Mouse (Mus musculus): ENCODE measurements at regions not wholly inside any gene's neighbourhood (a gene's known extent, or its start where the extent isn't known, plus 50 kb on each side); places are given as distances from the start of the nearest gene placed in this dataset.

DNA sequence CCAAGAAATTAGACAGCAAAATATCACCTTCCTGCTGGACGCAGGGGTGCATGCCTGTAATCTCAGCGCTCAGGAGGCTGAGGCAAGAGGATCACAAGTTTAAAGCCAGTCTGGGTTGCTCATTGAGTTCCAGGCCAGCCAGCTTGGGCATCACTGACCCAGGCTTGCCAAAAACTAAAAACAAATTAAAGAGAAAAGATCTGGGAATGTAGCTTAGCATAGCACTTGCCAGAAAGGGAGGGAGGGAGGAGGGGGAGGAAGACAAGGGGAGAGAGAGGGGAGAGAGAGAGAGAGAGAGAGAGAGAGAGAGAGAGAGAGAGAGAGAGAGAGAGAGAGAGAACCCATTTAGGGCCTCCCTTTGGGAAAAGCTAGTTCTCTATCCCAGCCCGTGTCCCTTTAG lies 112.7 kb upstream of the Thy1 start:
- no peak for DNase-seq

DNA sequence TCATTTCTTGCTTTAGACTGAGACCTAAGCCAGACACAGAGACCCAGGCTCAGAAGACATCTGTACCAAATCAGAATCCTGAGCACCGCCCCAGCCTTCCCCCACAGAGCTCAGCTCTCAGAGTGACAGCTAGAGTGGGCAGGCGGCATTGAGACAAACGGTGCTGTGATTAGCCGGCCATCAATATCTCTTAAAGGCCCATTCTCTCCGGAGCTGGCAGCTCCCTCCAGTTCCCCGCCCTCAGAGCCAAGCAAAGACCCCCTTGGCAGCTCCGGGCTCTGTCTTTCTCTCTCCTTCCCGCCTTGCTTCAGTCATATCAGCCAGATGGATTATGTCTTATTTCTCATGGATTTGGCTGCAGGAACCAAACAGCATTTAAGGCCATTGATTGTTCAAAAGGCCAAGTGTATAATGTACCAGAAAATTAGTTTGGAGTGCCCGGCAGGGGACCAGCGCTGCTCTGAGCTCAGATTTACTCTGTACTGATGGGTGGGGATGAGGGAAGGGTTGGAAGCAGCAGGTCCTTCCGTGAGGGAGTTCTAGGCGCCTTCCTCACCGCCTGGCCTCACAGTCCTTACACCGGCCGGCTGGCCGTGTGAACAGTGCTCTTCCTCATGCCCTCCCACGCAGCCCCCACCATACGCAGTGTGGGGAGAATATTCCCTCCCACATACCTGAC lies 109.0 kb upstream of the Thy1 start:
- DNase-seq, result peak in 1 of 2 experiments; percentile 46

DNA sequence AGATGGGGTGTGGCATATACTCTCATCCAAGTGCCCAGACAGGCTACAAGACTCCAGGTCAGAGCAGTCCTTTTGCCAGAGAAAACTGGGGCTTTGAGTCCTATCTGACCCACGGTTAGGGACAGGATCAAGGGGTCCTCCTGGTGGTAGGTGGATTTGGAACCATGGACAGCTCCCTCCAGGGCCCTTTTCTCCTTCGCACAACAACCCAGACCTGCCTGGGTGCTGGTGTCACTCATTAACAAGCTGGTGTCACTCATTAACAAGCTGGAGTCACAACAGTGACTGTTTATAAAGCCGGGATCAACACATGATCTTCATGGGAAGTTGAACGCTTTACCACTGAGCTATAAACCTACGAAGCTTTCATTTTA lies 108.5 kb upstream of the Thy1 start:
- DNase-seq, result no peak

DNA sequence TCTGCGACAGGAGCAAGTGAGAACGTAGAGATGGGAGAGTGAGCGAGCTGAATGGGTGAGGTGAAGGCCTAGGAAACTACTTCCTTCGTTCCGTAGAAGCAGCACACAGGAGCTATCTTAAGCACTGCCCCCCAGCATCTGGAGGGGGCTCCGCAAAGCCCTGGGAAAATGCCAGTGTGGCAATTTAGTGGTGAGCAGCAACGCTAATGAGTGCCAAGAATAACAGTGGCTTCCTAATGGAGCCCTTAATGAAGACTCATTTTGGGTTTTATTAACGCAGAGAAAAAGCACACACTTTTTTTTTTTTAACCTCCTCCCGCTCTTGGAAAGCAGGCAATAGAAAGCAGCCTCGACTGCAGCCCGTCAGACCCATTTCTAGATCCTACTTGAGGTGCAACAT lies 103.8 kb upstream of the Thy1 start:
- no peak for DNase-seq

DNA sequence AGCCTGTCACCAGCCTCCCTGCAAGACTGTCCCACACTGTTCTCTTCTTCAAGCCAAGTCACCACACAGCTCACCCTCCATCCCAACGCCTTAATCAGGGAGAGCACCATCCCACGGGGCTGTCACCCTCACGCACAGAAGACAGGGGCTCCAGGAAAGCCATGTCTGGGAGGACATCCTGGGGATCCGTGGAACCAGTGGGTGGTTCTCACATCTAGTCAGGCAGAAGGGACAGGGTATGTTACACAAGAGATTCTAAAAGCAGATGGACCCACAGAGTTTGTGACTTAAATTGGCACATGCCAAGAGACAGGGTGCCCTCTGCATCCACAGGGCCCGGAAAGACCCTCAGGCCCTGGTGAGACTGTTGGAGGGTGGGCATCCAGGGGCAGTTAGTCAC lies 101.0 kb upstream of the Thy1 start:
- no peak for DNase-seq

DNA sequence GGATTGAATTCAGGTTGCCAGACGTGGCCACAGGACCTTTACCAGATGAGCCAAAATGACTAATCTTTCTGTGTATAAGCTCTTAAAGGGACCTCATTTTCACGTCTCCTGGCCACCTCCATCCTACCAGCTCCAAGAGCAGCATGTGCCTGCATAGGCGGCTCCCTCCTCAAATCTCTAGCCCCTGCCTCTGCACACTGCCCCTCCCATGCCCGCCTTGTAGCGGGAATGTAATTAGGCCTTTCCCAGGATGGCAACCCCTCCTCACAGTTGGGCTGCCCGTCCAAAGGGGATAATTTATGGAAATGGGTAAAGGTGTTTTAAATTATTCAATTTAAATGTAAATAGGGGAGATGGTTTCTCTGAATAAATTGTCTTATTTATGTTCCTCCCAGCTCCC lies 99.7 kb upstream of the Thy1 start:
- no peak for DNase-seq

DNA sequence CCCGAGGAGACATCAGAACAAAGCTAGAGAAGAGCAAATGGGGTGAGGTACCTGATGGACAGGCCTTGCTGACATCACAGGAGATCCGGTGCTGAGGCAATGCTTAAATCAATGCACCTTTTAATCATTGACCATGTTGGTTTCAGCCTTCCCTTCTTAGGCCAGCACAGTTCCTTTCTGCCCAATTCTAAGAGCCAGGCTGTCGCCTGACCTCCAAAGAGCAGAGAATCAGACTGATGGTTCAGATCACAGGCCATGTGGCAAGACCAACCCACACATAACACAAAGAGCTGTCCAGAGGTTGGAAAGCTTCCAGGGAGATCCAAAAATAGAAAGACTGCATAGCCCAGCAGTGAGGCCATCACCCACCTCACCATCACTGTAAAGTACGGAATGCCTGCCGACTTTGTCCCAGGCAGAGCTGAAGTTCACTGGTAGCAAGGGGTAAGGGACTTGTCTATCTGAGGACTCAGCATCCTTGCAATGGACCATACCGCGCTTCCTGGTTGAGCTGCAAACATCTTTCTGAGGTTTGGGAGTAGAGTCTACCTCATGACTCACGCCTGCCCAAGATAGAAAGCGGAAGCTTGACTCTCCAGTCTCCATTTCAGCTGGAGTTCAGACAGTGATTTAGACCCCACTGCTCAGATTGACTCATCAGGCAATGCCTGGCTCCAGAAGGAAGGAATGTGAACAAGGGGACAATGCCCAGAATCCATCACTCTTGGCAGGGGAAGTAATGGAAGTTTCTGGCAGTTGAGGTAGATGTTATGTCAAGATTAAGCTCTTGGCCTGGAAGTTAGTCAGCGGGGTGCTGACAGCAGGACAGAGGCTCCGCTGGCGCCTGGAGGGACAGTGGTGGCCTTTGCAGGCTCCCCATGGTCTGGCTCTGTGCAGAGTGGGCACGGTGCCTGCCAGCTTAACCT lies 98.1 kb upstream of the Thy1 start:
- peak; percentile 65 to 70 for DNase-seq

DNA sequence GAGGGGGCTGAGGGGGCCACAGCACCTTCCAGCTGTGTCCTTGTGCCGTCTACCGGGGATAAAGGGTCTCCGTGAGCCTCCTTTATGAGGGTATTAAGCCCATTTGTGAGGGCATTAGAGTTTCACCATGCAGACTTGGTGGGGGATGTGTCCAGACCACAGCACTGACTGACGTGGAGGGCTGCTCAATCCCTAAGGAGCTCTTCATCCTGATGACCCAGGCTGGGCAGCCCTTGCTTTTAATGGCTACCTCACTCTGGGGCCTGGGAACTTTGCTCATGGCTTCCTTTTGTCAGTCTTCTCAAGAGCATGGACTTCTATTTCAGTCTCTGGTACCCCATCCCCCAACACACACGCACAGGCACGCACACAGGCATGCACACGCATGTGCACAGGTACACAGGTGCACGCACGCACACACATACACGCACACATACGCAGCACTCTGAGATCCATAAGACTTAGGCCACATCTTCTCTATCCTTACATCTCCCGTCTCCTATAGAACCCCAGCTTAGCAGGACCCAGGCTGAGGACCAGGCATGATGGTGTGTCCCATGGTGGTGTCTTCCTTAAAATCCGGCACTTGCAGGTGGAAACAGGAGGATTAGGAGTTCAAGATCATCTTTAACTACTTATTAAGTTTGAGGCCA lies 97.1 kb upstream of the Thy1 start:
- no peak for DNase-seq

DNA sequence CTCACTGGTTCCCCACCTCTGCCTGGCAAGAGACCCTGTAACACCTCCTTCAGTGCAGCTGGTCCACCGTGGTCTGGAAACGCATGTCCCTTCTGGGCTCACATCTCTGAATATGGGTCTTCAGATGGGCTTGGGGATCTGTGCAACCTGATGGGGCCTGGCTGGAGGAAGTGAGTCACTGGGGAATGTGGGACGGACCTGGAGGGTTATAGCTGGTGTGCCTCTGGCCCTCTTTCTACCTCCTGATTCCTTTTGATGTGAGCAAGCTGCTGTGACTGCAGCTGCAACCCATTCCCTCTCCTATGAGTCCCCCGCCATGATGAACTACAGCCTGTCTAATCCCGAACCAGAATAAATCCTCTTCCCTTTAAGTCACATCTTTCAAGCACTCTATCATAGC lies 96.1 kb upstream of the Thy1 start:
- no peak for DNase-seq

DNA sequence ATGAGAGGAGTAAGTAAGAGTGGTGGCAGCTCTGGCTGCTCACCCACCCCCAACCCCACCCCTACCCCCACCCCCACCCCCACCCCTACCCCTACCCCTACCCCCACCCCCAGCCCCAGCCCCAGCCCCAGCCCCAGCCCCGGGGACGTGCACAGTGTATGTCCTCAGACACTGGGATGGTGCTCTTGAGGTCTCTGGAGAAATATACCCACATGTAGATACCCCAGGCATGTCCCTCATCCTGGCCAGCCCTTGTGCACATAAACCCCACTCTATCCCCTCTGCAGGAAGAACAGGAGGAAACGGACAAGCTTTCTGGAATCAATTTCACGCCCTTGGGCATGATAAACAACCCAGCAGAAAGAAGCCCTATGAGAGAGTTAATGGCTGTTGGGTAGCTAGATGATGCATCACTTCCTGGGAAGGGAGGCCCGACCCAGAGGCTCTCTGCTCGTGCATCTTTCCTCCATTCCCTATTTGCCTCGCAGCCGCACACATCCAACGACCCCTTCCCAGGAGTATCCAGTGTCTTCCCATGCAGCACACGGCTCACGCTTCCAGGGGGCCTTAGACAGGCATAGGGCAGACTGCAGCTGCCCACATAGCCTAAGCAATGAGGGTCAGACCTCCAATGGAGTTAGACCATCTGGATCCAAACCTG lies 95.6 kb upstream of the Thy1 start:
- no peak for DNase-seq

DNA sequence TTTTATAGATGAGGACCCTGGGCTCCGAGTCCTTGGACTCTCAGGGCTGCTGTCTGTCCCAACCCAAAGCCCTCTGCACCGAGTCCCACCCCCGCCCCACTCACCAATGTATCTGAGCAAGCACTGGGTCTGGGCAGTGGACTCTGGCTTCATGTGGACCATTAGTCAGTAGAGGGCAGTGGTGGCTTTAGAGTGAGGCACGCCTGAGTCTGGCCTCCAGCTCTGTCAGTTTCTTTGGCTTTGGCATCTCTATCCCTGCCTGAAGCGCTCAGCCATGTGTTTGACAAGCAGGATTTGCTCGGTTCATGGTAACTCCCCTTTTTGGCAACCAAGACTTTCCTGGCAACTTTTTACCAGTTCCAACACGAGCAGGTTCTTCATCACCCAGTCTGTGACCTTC lies 90.1 kb upstream of the Thy1 start:
- peak; percentile 87 to 88 for DNase-seq

DNA sequence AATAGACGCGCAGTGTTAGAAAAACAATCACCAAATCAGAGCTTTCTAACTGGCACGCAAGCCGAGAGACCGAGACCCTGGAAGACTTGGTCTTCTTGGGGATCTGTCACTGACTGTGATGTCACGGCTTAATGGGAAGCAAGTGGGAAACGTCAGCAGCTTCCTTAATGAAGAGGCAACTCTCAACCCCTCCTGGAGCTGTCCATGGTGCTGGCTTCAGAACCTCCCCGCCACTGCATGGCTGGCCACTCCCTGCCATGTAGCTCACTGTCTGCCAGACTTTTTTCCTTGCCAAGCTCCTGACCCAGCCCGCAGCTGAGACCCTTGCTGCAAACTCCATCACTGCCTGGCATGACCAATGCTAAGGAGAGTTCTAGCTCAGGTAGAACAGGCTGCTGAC lies 83.6 kb upstream of the Thy1 start:
- DNase-seq, result peak; percentile 59 to 67

DNA sequence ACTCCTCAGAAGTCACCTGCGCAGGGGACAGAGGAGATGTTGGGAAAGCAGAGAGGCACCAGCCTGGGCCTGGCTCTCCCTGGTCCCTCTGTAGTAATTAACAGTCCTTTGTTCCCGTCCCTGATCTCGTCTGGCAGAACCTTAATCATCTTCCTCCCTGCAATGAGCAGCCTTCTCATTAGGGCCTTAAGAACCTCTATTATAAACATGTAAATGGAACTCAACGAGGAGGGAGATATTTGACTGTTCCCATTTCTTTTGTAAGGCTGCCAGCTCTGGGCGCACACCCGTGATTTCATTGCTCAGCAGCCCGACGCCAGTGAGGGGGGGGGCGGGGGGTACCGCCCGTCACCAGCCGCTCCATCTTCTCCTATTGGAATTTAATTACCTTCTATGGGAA lies 81.8 kb upstream of the Thy1 start:
- DNase-seq, result peak; percentile 38 to 46

DNA sequence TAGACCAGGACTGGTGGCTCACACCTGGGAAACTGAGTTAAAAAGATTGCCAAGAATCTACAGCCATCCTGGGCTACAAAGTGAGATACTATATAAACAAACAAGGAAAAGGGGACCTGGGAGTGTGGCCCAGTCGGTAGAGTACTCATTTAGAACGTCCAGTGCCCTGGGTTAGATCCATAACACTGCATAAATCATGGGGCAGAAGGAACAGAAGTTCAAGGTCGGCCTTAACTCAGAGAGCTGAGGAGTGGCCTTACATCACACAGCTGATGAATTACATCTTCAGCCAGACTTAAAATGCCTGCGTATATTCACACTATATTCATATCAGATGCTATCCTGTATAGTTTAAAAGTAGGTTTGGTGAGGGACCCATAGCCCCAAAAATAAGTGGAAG lies 78.0 kb upstream of the Thy1 start:
- no peak for DNase-seq

DNA sequence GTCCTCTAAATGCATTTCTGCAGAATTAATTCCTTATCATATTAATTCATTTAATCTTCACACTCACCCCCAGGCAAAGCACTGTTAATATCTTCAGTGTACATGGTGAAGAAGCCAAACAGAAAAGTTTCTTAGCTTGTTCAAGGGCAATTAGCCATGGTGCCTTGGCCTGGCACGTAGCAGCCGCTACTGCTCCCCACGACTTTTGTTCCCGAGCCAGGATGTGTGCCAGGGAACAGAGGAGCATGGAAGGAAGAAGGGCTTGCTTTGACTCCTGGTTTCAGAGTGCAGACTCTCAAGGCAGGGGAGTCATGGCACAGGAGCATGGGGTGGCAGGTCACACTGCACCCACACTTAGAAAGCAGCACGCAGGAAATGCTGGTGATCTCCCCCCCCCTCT lies 77.4 kb upstream of the Thy1 start:
- DNase-seq, result peak; percentile 68 to 79

DNA sequence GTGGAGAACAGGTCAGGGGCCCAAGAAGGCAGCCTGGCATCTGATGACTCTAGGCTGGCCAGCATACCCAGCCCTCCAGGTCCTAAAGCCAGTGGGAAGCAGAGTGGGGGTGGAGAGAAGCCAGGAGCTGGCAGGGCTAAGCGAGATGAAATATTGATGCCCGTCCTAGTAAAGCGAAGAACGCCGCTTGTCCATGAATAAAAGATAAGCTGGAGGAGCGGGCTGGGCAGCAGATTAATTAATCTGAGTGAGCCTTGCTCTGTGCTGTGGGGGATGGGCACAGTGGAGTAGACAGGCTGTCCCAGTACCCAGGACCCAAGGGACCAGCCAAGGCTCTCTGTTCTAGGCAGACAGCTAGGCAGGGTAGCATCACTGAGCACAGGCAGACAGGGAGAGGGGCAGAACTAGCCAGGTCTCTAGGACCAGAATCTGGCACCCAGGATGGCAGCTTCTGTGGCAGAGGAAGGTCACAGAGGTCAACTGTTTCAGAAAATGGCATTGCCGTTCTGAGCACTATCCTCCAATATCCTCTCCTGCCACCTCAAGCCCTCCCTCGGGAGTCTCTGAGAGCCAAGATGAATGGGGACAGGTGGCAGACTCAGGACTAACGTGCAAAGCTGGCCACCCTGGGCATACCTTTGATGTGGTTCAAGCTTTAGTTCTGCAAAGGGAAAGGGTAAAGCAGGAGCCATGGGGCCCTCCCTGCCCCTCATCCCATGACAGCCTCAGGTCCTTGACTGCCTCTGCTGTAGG lies 73.0 kb upstream of the Thy1 start:
- DNase-seq, result peak; percentile 82 to 88

DNA sequence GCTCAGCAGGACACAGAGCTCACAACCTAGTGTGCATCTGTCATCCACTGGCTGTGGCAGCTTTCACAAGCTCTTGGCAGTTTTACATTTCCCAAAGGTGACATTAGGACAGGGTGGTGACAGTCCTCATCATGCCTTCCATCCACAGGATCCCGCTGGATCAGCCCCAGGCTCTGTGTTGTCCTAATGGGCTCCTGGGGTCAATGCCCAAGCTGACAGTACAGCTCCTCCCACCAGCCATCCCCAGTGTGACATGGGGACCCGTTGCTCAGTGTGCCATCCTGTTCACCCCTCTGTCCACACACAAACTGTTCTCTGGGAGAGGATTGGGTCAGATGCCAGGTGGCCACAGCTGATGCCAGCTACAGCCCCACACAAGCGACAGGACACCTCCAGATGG lies 72.3 kb upstream of the Thy1 start:
- DNase-seq, result peak; percentile 83 to 90

DNA sequence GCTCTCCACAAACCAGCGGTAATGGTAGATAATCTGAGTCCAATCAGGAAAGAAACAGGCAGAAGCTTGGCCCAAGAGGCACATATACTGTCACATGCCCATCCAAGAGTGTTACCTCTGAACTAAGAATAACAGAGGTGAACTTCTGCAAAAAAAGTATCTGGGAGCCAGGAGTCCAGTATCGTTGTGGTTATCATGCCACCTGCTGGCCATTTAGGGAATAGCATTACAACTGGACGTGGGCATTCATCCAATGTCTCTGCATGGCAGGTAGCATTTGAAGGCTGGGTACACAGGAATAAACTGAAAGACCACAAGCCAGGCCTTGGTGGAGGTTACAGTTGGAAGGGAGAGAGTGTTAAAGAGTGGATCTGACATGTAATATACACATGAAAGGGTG lies 70.9 kb upstream of the Thy1 start:
- peak; percentile 84 to 91 for DNase-seq

DNA sequence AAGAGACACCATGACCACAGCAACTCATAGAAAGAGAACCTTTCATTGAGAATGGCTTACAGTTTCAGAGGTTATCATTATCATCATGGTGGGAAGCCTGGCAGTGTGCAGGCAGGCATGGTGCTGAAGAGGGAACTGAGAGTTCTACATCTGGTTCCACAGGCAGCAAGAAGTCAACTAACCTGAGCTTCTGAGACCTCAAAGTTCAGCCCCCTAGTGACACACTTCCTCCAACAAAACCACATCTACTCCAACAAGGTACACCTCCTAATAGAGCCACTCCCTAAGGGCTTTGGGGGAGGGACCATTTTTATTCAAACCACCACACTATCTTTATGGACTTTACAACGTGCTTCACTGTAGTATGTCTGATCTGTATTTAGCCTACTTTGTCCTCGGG lies 67.8 kb upstream of the Thy1 start:
- no peak for DNase-seq

DNA sequence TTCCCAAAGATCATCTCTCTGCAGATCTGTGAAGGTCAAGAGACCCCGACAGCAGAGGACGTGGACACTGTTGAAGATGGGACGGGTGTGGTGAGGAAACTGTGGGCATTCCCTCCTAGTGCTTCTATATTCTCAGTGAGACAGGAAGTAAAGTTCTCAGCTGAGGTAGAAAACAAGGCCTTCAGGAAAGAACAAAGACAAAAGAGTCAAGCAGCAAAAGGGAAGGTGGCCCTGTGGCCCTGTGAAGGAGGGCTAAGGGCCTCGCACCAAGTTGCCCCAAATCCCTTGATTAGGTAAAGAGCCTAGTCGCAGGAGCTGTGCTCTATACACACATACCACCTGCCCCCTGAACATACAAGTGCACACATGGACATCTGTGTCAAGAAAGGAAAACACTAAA lies 66.8 kb upstream of the Thy1 start:
- no peak for DNase-seq

DNA sequence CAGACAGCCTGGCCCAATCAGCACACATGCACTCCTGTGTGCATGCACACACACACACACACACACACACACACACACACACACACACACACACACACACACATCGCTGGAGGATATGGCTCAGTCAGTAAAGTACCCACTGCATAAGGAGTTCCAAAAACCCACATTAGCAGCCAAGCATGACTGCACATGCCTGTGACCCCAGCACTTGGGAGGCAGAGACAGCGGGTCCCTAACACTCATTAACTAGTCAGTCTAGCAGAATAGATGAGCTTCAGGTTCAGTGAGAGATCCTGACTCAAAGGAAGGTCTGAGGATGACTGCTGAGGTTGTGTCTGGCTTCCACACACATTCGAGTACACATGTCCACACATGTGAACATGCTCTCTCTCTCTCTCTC lies 65.4 kb upstream of the Thy1 start:
- DNase-seq, result no peak

DNA sequence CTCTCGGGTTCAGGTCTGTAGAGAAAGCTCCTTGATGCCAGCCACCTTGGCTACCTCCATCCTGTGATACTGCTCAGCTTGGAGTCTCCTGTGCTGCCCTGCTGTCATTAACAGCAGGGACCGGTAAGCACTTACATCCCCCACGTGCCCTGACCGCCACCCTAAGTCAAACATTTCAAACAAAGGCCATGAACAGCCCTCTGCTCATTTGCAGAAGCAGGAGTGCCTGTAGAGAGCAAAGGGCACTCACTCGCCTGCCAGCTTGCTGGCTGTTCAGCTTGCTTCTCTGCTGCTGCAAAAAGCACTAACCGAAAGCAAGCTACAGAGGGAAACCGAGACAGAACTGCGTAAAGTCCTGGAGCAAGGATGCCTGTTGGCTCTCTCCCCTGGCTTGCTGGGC lies 61.8 kb upstream of the Thy1 start:
- no peak for DNase-seq

All from cerebellum, postnatal 10 days (tissue).